Mouse (Mus musculus) MEL (cell line): Measurements from ENCODE around the gene Igll1. TPM values are rescaled to one million over a fixed set of nuclear protein-coding genes. Genes with fewer than 3 reads are reported as not detected.

ENCODE experiments used
- DNase-seq: peaks from one replicate; pipeline ENCODE4 v3.0.0; 2011; ENCODE audit warnings: low read depth, low spot score
- H3K27ac ChIP-seq: 2 replicates; pipeline ENCODE4 v1.5.1; 2012; ENCODE audit warnings: low read depth, mild to moderate bottlenecking, control low read depth, low read length, moderate library complexity; ENCODE audit not compliant: control insufficient read depth
- H3K27me3 ChIP-seq, 2 experiments: fragments of 150-350 bp in 1 of 2; sonication (generic) in 1 of 2; 2 replicates each; pipeline ENCODE4 v1.6.1; 2012; ENCODE audit warnings: low read length in 2 of 2, mild to moderate bottlenecking in 2 of 2, improper control_type of control experiment in 1 of 2, moderate library complexity in 1 of 2; ENCODE audit not compliant: insufficient read depth in 2 of 2, control insufficient read depth in 1 of 2
- H3K36me3 ChIP-seq, 2 experiments: 2 replicates each; pipeline ENCODE4 v1.6.1; 2012 to 2014; ENCODE audit warnings: low read length in 2 of 2, improper control_type of control experiment in 1 of 2, inconsistent platforms in 1 of 2, mild to moderate bottlenecking in 1 of 2; ENCODE audit not compliant: insufficient read depth in 2 of 2, control insufficient read depth in 1 of 2
- H3K4me1 ChIP-seq, 2 experiments: fragments of 150-350 bp in 1 of 2; sonication (generic) in 1 of 2; 2 replicates each; pipeline ENCODE4 v1.6.1; 2012; ENCODE audit warnings: low read length in 2 of 2, improper control_type of control experiment in 1 of 2, mild to moderate bottlenecking in 1 of 2; ENCODE audit not compliant: insufficient read depth in 2 of 2, control insufficient read depth in 1 of 2
- H3K4me3 ChIP-seq, 2 experiments: fragments of 150-350 bp in 1 of 2; sonication (generic) in 1 of 2; 2 replicates each; pipeline ENCODE4 v1.5.1; 2012; ENCODE audit warnings: low read depth in 2 of 2, low read length in 2 of 2, mild to moderate bottlenecking in 2 of 2, moderate library complexity in 2 of 2, control low read depth in 1 of 2, improper control_type of control experiment in 1 of 2; ENCODE audit not compliant: control insufficient read depth in 1 of 2, insufficient read depth in 1 of 2
- H3K79me2 ChIP-seq: 2 replicates; pipeline ENCODE4 v1.6.1; 2012; ENCODE audit warnings: mild to moderate bottlenecking, low read length, moderate library complexity; ENCODE audit not compliant: control insufficient read depth, poor library complexity, insufficient read depth
- H3K9ac ChIP-seq: 2 replicates; pipeline ENCODE4 v1.6.1; 2012; ENCODE audit warnings: low read depth, mild to moderate bottlenecking, control low read depth, low read length, moderate library complexity; ENCODE audit not compliant: control insufficient read depth, poor library complexity, severe bottlenecking
- H3K9me3 ChIP-seq: fragments of 150-350 bp; sonication (generic); replicated peaks from 2 replicates; pipeline ENCODE4 v1.6.1; 2012; ENCODE audit warnings: mild to moderate bottlenecking, low read length, improper control_type of control experiment, moderate library complexity; ENCODE audit not compliant: insufficient read depth
- BHLHE40 ChIP-seq: IDR thresholded peaks from 2 replicates; pipeline ENCODE4 v1.6.1; 2012; ENCODE audit warnings: low read depth, mild to moderate bottlenecking, inconsistent platforms, low read length, improper control_type of control experiment, borderline replicate concordance
- CHD1 ChIP-seq: IDR thresholded peaks from 2 replicates; pipeline ENCODE4 v1.6.1; 2012; ENCODE audit warnings: low read depth, mild to moderate bottlenecking, inconsistent platforms, low read length, improper control_type of control experiment
- CHD2 ChIP-seq: IDR thresholded peaks from 2 replicates; pipeline ENCODE4 v1.6.1; 2011; ENCODE audit warnings: low read length, improper control_type of control experiment
- CTCF ChIP-seq, 3 experiments: IDR thresholded peaks in 2 of 3; conservative IDR thresholded peaks in 1 of 3; 2 replicates each; pipeline ENCODE4 v1.5.1; 2011 to 2012; ENCODE audit warnings: low read length in 3 of 3, low read depth in 2 of 3, mild to moderate bottlenecking in 2 of 3, improper control_type of control experiment in 1 of 3, inconsistent platforms in 1 of 3, mixed read lengths in 1 of 3, moderate library complexity in 1 of 3; ENCODE audit not compliant: control insufficient read depth in 1 of 3, insufficient read depth in 1 of 3, poor library complexity in 1 of 3, severe bottlenecking in 1 of 3
- E2F4 ChIP-seq: IDR thresholded peaks from 2 replicates; pipeline ENCODE4 v1.6.1; 2011; ENCODE audit warnings: low read depth, low read length, improper control_type of control experiment, borderline replicate concordance
- EP300 ChIP-seq, 2 experiments: IDR thresholded peaks; 2 replicates each; pipeline ENCODE4 v1.6.1; 2011; ENCODE audit warnings: improper control_type of control experiment in 2 of 2, low read length in 2 of 2, low read depth in 1 of 2, mild to moderate bottlenecking in 1 of 2
- ETS1 ChIP-seq: IDR thresholded peaks from 2 replicates; pipeline ENCODE4 v1.6.1; 2012; ENCODE audit warnings: low read depth, mild to moderate bottlenecking, inconsistent platforms, low read length, improper control_type of control experiment, moderate library complexity
- GABPA ChIP-seq: IDR thresholded peaks from 2 replicates; pipeline ENCODE4 v1.6.1; 2012; ENCODE audit warnings: low read depth, mild to moderate bottlenecking, inconsistent platforms, low read length, improper control_type of control experiment, moderate library complexity
- HCFC1 ChIP-seq: IDR thresholded peaks from 2 replicates; pipeline ENCODE4 v1.6.1; 2012; ENCODE audit warnings: low read depth, mild to moderate bottlenecking, inconsistent platforms, low read length, improper control_type of control experiment, moderate library complexity
- KAT2A ChIP-seq: conservative IDR thresholded peaks from 2 replicates; pipeline ENCODE4 v1.6.1; 2012; ENCODE audit warnings: low read depth, low read length, improper control_type of control experiment, inconsistent platforms
- MAFK ChIP-seq: IDR thresholded peaks from 2 replicates; pipeline ENCODE4 v1.6.1; 2011; ENCODE audit warnings: low read depth, mild to moderate bottlenecking, low read length, improper control_type of control experiment, borderline replicate concordance
- MAX ChIP-seq: IDR thresholded peaks from 2 replicates; pipeline ENCODE4 v1.6.1; 2011; ENCODE audit warnings: low read length, improper control_type of control experiment
- MAZ ChIP-seq: IDR thresholded peaks from 2 replicates; pipeline ENCODE4 v1.6.1; 2012; ENCODE audit warnings: low read depth, mild to moderate bottlenecking, inconsistent platforms, low read length, improper control_type of control experiment
- MEF2A ChIP-seq: IDR thresholded peaks from 2 replicates; pipeline ENCODE4 v1.6.1; 2014; ENCODE audit warnings: low read depth, mild to moderate bottlenecking, inconsistent platforms, low read length, improper control_type of control experiment; ENCODE audit not compliant: poor library complexity, insufficient replicate concordance, severe bottlenecking; ENCODE audit errors: extremely low read depth
- MXI1 ChIP-seq: IDR thresholded peaks from 2 replicates; pipeline ENCODE4 v1.6.1; 2011; ENCODE audit warnings: mild to moderate bottlenecking, low read depth, low read length, improper control_type of control experiment
- MYB ChIP-seq: IDR thresholded peaks from 2 replicates; pipeline ENCODE4 v1.6.1; 2011; ENCODE audit warnings: mild to moderate bottlenecking, low read depth, low read length, improper control_type of control experiment
- MYC ChIP-seq: IDR thresholded peaks from 2 replicates; pipeline ENCODE4 v1.6.1; 2011; ENCODE audit warnings: low read depth, mild to moderate bottlenecking, low read length, improper control_type of control experiment, moderate library complexity
- NELFE ChIP-seq: IDR thresholded peaks from 2 replicates; pipeline ENCODE4 v1.6.1; 2011; ENCODE audit warnings: low read depth, low read length, improper control_type of control experiment
- NRF1 ChIP-seq: IDR thresholded peaks from 2 replicates; pipeline ENCODE4 v1.6.1; 2014; ENCODE audit warnings: low read depth, mild to moderate bottlenecking, inconsistent platforms, low read length, improper control_type of control experiment, moderate library complexity; ENCODE audit not compliant: poor library complexity, insufficient read depth, severe bottlenecking
- POLR2A ChIP-seq, 2 experiments: IDR thresholded peaks; 2 replicates each; pipeline ENCODE4 v1.6.1; 2011 to 2012; ENCODE audit warnings: low read length in 2 of 2, mild to moderate bottlenecking in 2 of 2, control low read depth in 1 of 2, improper control_type of control experiment in 1 of 2, low read depth in 1 of 2, moderate library complexity in 1 of 2; ENCODE audit not compliant: control insufficient read depth in 1 of 2, insufficient read depth in 1 of 2, poor library complexity in 1 of 2
- POLR2AphosphoS2 ChIP-seq: IDR thresholded peaks from 2 replicates; pipeline ENCODE4 v1.6.1; 2011; ENCODE audit warnings: low read length, improper control_type of control experiment
- POLR2AphosphoS5 ChIP-seq: IDR thresholded peaks from 2 replicates; pipeline ENCODE4 v1.6.1; 2012; ENCODE audit warnings: low read depth, borderline replicate concordance, mild to moderate bottlenecking, inconsistent platforms, low read length, moderate library complexity, mixed read lengths
- RAD21 ChIP-seq: IDR thresholded peaks from 2 replicates; pipeline ENCODE4 v1.6.1; 2011; ENCODE audit warnings: mild to moderate bottlenecking, low read depth, low read length, improper control_type of control experiment
- RCOR1 ChIP-seq: IDR thresholded peaks from 2 replicates; pipeline ENCODE4 v1.6.1; 2012; ENCODE audit warnings: low read depth, mild to moderate bottlenecking, inconsistent platforms, low read length, improper control_type of control experiment
- SMC3 ChIP-seq: IDR thresholded peaks from 2 replicates; pipeline ENCODE4 v1.6.1; 2011; ENCODE audit warnings: low read depth, low read length, improper control_type of control experiment
- TAL1 ChIP-seq: IDR thresholded peaks from 2 replicates; pipeline ENCODE4 v1.6.1; 2012; ENCODE audit warnings: mild to moderate bottlenecking, inconsistent platforms, low read length, moderate library complexity, mixed read lengths
- TBP ChIP-seq: IDR thresholded peaks from 2 replicates; pipeline ENCODE4 v1.8.0; 2011; ENCODE audit warnings: low read depth, low read length, improper control_type of control experiment
- TCF12 ChIP-seq: IDR thresholded peaks from 2 replicates; pipeline ENCODE4 v1.6.1; 2014; ENCODE audit warnings: low read depth, mild to moderate bottlenecking, inconsistent platforms, low read length, improper control_type of control experiment, moderate library complexity
- UBTF ChIP-seq: IDR thresholded peaks from 2 replicates; pipeline ENCODE4 v1.6.1; 2012; ENCODE audit warnings: low read depth, mild to moderate bottlenecking, inconsistent platforms, low read length, improper control_type of control experiment, moderate library complexity, borderline replicate concordance; ENCODE audit not compliant: insufficient read depth
- USF1 ChIP-seq: IDR thresholded peaks from 2 replicates; pipeline ENCODE4 v1.6.1; 2014; ENCODE audit warnings: low read depth, mild to moderate bottlenecking, inconsistent platforms, low read length, improper control_type of control experiment, moderate library complexity
- USF2 ChIP-seq, 2 experiments: IDR thresholded peaks; 2 replicates each; pipeline ENCODE4 v1.6.1; 2011 to 2012; ENCODE audit warnings: improper control_type of control experiment in 2 of 2, low read length in 2 of 2, borderline replicate concordance in 1 of 2, inconsistent platforms in 1 of 2, low read depth in 1 of 2, mild to moderate bottlenecking in 1 of 2; ENCODE audit not compliant: insufficient read depth in 1 of 2
- ZC3H11A ChIP-seq: IDR thresholded peaks from 2 replicates; pipeline ENCODE4 v1.6.1; 2012; ENCODE audit warnings: low read depth, mild to moderate bottlenecking, inconsistent platforms, low read length, improper control_type of control experiment
- ZKSCAN1 ChIP-seq: IDR thresholded peaks from 2 replicates; pipeline ENCODE4 v1.6.1; 2012; ENCODE audit warnings: low read depth, mild to moderate bottlenecking, inconsistent platforms, low read length, improper control_type of control experiment, moderate library complexity
- ZMIZ1 ChIP-seq: IDR thresholded peaks from 2 replicates; pipeline ENCODE4 v1.6.1; 2012; ENCODE audit warnings: low read depth, mild to moderate bottlenecking, inconsistent platforms, low read length, improper control_type of control experiment, moderate library complexity
- ZNF384 ChIP-seq: IDR thresholded peaks from 2 replicates; pipeline ENCODE4 v1.6.1; 2012; ENCODE audit warnings: low read depth, mild to moderate bottlenecking, inconsistent platforms, low read length, improper control_type of control experiment
- polyA plus RNA-seq, 2 experiments: library from polyadenylated mRNA; stranded (reverse) in 1 of 2; unstranded in 1 of 2; fragments of >175 nt in 1 of 2; fragments of >200 nt in 1 of 2; gene quantifications; 2 replicates each; pipeline versions ENCODE4 v1.2.1 to v1.2.4; 2012; ENCODE audit warnings: low replicate concordance in 2 of 2, low read depth in 1 of 2; ENCODE audit not compliant: insufficient read length in 2 of 2, insufficient read depth in 1 of 2, missing spikeins in 1 of 2
- total RNA-seq: library from RNA; depleted of rRNA; stranded (reverse); fragments of 300-350 nt; gene quantifications from 2 replicates; pipeline ENCODE4 v1.2.3, GENCODE M21; 2012

The Igll1 gene
- total and polyA plus RNA-seq, 3 experiments = not detected

DNA sequence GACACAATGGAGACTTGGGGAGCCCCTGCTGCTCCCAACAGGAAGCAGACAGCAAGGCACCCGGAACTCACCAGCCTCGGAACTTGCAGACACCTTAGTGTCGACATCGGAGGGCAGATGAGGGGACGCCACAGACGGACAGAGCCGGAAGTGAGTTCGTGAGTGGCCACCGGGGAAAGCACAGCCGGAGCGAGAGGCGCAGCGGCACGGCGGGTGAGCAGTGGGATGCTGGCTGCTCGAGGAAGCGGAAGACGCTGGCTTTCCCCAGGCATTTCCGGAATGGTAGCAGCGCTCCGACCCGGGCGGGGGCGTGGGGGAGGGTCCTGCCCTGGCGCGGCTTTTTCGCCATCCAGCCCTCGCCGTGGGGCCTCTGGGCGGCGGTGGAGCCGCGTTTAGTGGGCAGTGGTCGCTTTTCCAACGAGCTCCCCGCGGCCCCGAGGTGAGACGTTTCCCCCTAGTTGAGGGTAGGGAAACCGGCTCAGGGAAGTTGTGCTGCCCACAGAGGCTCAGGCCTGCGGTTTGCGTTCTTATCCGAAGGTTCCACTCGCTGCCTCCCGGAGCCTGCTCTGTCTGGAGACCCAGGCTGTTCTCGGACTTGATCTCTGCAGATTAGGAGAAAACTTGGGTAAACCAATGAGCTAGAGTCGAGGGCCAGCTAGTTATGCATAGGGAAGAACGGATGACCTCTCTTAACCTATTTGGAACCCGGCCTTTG, 7.0 kb upstream of the Igll1 start, which contains the start of the genes Top3b and Vpreb1:
Gene Top3b, plus strand, starts transcription at position 120 of the 715 bp plus-strand sequence.
Gene Vpreb1, minus strand, starts transcription at position 227 of the 715 bp plus-strand sequence.
- DNase-seq = peak; percentile 97
- Histone ChIP-seq H3K27me3 (no peaks in the 10 kb centered on the region), H3K79me2 (peaks cover 14% of the 10 kb centered on the region), H3K9me3 (no peaks in the 10 kb centered on the region), H3K36me3 (peaks cover 3 to 23% of the 10 kb centered on the region in 2 experiments), H3K27ac (peak within 1 kb of the TSS; percentile 97), H3K4me1 (peaks cover 4 to 10% of the 10 kb centered on the region in 2 experiments), H3K9ac (peak within 1 kb of the TSS; percentile 98), H3K4me3 (peak within 1 kb of the TSS; percentile 94 to 95)
- TF ChIP-seq NRF1 (peak; percentile 40; the same call in 1 of the 2 replicates), MXI1 (peak; percentile 70), EP300 (IDR thresholded peaks at IDR 0.05; ENCODE audit: low read depth in 1 of 2, low read length in 2 of 2) (peak; percentile 25 to 32; a peak in 3 of 4 replicates), ZNF384 (no peak; the same call in 1 of the 2 replicates), BHLHE40 (no peak), USF2 (IDR thresholded peaks at IDR 0.05; ENCODE audit: borderline replicate concordance in 1 of 2, insufficient read depth in 1 of 2, low read depth in 1 of 2, low read length in 2 of 2) (no peak), E2F4 (no peak), RCOR1 (peak; percentile 62; the same call in 1 of the 2 replicates), CHD1 (no peak), MEF2A (no peak), MYB (peak; percentile 32; the same call in 1 of the 2 replicates), POLR2A (IDR thresholded peaks at IDR 0.05; ENCODE audit: control insufficient read depth in 1 of 2, insufficient read depth in 1 of 2, low read depth in 1 of 2, low read length in 2 of 2, poor library complexity in 1 of 2) (peak; percentile 71 to 83; a peak in 2 of 4 replicates), USF1 (no peak), SMC3 (no peak), NELFE (peak; percentile 83), MYC (peak; percentile 77; the same call in 1 of the 2 replicates), RAD21 (no peak), GABPA (no peak), KAT2A (peak; percentile 60; the same call in 1 of the 2 replicates), ZC3H11A (0 out of 2 replicates have a peak, but pooled peaks have one; percentile 10), HCFC1 (peak; percentile 93), CHD2 (no peak), MAFK (no peak), POLR2AphosphoS2 (peak; percentile 77; the same call in 1 of the 2 replicates), TCF12 (peak; percentile 87), TBP (peak; percentile 88), ZMIZ1 (peak; percentile 82; the same call in 1 of the 2 replicates), CTCF (IDR thresholded peaks at IDR 0.05 in 2 of 3, conservative IDR thresholded peaks at IDR 0.05 in 1 of 3; ENCODE audit: control insufficient read depth in 1 of 3, insufficient read depth in 1 of 3, low read depth in 2 of 3, low read length in 3 of 3, poor library complexity in 1 of 3, severe bottlenecking in 1 of 3) (peak in 1 of 3 experiments; percentile 4; a peak in 1 of 6 replicates), ZKSCAN1 (no peak), MAX (peak; percentile 67; the same call in 1 of the 2 replicates), TAL1 (peak; percentile 80), UBTF (no peak), MAZ (peak; percentile 78), ETS1 (peak; percentile 64), POLR2AphosphoS5 (no peak)
